Mouse (Mus musculus): ENCODE measurements around the gene Tnfsf13.
"Not testable (repeated sequence)": the region's sequence is repeated elsewhere in the genome, so short reads cannot be mapped to it uniquely, and the experiment has no call there.

Tnfsf13 gene

DNA sequence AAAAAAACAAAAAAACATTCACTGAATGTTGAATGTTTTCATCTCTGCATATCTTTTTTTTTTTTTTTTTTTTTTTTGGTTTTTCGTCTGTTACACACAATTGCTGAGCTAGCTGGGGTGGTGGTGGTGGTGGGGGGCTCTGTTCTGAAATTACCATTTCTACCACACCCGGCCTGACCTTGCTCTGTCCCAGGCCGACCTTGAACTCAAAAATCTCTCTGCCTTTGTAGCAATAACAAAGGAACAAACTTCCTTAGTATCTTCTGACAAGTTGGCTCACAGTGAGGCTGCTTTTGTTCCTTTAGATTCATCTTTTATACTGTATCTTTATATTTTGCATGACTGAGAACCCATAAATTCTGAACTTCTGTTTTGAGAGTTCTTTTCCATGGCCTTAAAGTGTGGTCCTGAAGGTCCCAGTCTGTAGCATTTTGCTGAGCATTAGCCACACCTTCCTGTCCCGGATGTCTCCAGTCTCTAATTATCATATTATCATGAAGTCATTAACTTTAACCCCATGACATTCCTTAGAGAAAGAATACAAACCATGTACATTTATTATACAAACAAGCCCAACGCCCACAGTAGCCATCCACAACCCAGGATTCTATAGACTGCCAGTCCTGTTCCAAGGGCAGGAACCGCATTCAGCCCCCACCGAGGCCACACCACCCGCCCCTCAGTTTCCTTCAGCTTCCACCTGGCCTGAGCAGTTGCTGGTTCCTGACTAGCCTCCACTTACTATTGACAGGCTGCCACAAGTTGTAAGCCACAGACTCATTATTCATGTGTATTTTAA is 18.4 kb upstream of the Tnfsf13 start:
- DNase-seq, result no peak

DNA sequence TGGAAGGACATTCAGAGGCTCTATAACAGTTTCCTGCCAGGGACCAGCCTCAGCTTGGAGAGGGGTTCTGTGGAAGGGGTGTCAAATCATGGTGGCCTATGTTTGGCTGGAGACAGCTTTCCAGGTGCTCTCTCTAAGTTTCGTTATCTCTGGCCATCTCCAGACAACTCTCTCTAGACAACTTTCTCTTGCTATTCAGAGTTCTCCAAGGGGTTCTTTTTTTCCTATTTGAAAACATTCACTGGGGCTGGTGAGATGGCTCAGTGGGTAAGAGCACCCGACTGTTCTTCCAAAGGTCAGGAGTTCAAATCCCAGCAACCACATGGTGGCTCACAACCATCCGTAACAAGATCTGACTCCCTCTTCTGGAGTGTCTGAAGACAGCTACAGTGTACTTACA is 17.8 kb upstream of the Tnfsf13 start:
- DNase-seq, result not testable (repeated sequence)

GRCm38 (mm10) chr11:69702886-69703285 is 17.3 kb upstream of the Tnfsf13 start:
- DNase-seq, result not testable (repeated sequence)

DNA sequence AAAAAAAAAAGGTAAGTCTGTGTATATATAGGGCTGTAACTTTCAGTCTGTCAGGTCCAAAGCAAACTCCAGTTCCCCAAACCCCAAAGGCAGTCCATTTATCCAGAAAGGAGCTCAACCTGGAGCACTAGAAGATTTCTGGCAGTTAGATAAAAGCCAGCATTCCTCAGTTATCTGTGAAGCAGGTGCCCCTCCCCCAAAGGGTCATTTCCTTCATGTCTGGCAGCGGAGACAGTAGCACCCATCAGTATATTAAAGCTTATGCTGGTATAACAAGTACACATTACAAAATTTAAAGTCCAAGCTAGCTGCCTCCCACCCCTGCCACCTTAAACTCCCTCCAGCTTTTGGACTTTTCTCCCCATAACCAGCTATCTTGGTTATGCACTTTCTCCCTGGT is 14.0 kb upstream of the Tnfsf13 start:
- DNase-seq, result no peak

DNA sequence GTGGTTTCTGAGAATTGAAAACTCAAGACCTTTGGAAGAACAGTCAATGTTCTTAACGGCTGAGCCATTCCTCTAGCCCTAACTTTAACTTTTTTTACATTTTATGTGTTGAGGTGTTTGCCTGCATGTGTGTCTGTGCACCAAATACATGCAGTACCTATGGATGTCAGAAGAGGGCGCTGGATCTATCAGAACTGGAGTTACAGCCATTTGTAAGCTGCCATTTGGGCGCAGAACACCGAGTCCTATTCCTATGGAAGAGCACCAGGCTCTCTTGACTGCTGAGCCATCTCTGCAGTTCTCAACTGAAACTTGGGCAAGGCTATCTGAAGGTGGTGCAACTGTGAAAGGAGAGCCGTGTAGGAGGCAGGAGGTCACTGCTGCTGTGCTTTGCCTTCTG is 13.0 kb upstream of the Tnfsf13 start:
- DNase-seq, result no peak

DNA sequence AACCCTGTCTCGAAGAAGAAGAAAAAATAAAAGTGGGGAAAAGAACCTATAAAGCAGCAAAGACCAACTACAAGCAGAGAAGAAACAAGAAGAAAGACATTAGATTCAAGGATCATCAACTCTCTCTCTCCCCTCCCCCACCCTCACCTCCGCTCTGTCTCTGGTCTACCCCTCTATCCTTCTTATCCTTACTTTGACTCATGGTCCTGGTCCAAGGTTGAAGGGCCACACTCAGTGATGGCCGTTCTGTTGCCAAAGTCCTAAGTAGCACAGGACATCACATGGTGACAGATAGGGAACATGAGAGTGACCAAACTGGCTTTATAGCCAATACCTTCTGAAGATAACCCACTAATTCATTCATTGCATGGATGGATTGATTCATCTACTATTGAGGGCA is 11.8 kb upstream of the Tnfsf13 start:
- no peak for DNase-seq

DNA sequence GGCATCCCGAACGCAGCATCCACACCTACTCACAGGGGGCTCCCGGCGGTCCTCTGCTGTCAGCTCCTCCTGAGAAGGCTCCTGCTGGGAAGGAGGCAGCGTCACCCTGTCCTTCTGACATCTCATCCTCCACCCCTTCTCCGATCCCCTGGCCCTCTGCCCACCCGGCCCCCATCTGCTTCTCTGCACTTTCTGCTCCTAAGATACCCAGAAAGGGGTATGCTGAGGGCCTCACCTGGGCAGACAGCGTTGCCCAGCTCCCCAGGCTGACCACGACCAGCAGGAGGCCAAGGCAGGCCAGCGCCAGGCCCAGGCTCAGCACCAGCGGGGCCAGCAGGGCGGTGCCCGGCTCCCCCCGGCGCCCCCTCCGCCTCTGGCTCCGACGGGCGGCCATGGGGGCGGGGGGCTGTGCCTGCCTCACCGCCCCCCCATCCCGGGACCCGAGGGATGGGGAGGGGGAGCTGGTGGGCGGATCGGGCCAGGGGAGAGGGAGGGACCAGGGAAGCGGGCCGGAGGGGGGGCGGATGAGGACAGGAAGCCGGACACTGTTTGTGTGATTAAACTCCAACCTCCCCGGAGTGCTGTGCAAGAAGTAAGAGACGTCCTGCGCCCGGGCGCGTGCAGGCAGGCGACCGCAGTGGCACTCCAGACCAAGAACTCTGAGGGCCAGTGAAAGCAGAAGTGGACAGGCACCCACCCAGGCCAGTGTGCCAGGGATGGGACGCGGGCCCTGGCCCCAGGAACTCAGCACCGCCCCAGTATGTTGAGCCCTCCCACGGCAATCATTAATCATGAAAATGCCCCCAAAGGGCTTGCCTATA is 10.0 kb upstream of the Tnfsf13 start, which contains the start of the genes Tnfsf12 and Tnfsfm13:
Gene Tnfsf12 (minus strand): TSS at position 489 of the 821 bp plus-strand sequence.
Gene Tnfsfm13 (minus strand): TSS at position 738 of the 821 bp plus-strand sequence.
- peak; percentile 82 for DNase-seq

GRCm38 (mm10) chr11:69695046-69695360 is 9.4 kb upstream of the Tnfsf13 start:
- no peak for DNase-seq

GRCm38 (mm10) chr11:69693421-69693965 is 7.9 kb upstream of the Tnfsf13 start:
- peak; percentile 55 for DNase-seq

GRCm38 (mm10) chr11:69692863-69693262 is 7.3 kb upstream of the Tnfsf13 start:
- DNase-seq, result peak; percentile 87

GRCm38 (mm10) chr11:69692196-69692811 is 6.7 kb upstream of the Tnfsf13 start:
- peak; percentile 73 for DNase-seq

DNA sequence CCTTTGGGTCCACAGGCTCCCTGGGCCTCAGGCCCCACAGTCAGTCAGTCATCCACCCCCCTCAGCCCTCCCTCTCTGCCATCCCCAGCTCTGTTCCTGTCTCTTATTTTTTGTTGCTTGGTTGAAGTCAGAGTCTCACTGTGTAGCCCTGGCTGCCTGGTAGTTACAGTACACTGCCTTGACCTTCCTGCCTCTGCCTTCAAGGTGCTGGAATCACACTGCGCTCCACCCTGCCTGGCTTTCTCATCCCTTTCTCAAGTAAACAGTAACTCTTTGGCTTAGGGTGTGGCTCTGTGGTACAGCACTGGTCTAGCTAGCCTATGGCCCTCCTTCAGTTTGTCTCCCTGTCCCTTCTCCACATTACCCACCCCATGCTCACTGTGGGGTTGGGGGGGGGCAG is 4.3 kb upstream of the Tnfsf13 start:
- peak; percentile 79 for DNase-seq

GRCm38 (mm10) chr11:69687061-69687460 is 1.5 kb upstream of the Tnfsf13 start:
- DNase-seq, result no peak

- DNase-seq, result peak; percentile 82
Observed at GRCm38 (mm10) chr11:69686377-69686776, 793 bp upstream of the Tnfsf13 start.

DNA sequence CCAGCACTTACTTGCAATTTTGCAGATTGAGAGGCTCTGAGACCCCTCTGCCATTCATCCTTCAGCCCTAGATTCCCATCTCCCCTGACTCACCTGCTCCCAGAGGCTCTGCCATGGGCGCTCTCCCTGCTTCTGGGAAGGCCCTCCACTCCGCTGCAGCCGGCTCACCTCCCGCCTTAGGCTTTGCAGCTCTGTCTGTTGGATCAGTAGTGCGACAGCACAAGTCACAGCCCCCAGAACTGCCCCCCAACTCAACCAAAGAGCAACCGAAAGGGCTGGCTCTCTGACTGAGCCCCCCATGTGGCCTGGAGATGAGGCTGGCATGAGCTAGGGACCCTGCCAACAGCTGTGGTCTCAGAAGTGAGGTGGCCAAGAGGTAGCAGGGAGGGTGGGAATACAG is 648 bp downstream of the Tnfsf13 start:
- DNase-seq, result no peak

DNA sequence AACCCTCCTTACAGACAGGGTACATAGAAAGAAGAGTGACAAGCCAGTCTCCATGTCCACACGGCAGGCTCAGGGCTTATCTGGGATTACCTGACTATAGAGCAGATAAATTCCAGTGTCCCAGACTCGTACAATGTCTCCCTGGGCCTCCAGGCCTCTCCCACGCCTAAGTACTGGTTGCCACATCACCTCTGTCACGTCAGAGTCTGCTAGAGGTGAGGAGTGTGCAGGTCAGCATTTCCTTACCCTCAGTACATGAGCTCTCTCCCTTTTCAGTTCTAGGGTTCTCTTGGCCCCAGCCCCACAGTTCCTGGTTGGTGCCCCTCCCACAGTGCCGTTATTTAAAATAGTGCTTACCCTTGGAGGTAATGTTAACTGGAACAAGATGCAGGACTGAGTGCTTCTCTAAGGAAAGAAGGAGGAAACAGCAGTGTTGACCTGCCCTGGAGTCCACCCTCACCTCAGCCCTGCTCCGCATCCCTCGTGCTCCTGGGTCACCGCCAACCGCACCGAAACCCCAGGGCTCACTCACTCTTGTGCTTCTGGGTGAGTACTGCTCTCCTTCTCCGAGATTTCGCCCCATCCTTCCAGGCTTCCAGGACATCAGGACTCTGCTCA is 1.3 kb downstream of the Tnfsf13 start:
- DNase-seq, result peak; percentile 40

- DNase-seq, result no peak
Observed at GRCm38 (mm10) chr11:69683576-69683975, 2.0 kb downstream of the Tnfsf13 start.

DNA sequence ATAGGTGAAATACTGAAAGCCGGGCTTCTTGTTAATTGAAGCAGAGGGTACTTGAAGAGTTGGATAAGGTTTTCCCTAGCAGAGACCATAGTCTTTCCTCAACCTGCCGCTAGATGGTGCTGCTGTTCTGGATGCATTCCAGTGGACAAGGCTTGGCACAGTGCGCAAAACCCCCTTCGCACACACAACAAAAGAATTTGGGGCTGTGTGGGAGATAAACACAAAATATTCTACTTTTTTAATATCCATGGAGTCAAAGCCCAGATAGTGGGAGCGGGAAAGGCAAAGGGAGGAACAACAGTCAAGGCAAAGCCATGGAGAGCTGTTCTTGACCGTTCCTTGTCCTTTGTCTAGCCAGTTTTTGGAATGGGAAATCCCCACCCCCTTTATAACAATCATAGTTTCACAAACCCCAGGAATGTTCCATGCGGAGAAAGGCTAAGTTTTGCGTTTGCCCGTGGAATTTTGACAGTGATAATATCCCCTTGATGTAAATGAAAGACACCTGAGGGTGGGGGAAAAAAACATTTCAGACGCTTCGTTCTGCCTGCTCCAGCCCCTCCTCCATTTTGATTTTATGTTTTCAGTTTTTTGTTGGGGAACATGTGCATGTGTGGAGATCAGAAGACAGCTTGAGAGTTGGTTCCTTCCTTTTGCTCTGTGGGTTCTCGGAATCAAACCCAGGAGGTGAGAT is 2.6 kb downstream of the Tnfsf13 start:
- DNase-seq, result peak; percentile 93

- DNase-seq, result no peak
Observed at GRCm38 (mm10) chr11:69682209-69682839, 3.3 kb downstream of the Tnfsf13 start.

DNA sequence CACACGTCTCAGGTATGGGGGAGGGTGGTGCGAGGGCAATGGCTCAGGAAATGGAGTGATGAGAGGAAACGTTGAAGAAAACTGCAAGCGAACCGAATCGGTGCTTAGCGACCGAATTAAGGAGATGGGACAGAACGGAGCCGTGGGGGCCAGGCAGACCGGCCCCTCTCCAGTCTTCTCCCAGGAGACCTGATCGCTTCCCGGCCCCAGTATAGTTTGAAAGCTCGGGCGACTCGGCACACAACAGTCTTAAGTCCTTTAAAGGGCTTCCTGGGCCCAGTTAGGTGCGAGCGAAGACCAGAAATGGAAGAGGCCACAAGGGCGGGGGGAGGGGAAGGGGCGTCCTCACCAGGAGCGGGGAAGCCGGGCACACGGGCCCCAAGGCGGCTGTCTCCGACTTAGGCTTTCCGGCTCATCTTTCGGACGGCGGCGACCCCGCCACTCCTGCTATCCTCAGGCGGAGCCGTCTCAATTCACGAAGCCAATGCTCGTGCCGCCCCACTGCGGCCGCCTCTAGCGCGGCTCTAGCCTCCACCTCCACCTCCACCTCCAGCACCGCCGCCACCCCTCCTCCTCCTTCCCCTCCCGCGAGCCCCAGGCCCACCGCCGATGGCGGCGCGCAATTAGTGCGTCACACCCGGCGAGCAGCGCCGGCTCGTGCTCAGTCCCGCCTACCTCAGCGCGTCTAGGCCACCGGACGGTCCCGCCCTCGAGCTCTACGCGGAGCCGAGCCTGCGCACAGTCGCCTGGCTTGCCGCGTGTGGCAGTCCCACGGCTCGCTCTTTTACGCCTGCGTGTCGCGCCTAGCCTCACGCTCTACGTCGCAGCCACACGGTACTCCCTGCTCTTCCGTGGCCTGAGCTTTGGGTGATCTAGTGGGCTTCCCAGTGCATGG is 4.0 kb downstream of the Tnfsf13 start, which contains the start of gene Senp3:
Gene Senp3 (minus strand): TSS at position 771 of the 895 bp plus-strand sequence.
- DNase-seq, result peak; percentile 95
